Comparison of ENCODE assay signal across 11 mouse cellular contexts in the genomic region with DNA sequence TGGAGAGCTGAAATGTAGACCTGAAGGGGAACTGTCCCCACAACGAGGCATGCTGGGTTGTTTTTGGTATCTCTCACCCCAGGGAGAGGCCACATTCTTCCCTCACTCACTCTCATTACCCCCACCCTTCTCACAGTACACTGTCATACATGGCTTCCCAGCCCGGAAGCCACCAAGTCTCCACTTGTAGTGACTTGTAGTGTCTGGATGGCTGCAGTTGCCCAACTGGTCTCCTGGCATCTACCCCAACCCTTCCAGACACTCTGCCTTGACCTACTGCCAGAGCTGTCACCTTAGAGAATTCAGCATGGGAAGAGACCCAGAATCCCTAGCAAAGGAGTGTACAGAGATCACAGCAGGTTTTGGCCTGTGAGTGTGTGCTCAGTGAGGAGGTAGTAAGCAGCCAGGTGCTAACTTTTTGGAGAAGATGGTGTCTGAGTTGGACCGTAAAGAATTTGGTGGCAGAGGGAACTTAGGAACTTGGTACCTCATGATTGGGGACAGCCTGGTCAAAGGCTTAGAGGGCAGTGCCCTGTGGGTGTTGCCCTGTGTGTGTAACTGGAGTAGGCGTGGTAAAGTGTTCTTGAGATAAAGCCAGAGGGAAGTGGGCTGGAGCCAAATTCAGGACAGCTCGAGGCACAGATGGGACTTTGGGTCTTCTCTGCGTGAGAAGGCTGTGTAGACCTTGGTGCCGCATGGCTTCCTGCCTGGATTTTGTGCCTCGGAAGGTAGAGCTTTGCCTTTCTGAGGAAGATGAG. TPM values are rescaled to one million over a fixed set of nuclear protein-coding genes. Genes with fewer than 3 reads are reported as not detected.
DNase-seq lines count a peak whose midpoint lies in the region; ATAC-seq and TF ChIP-seq lines count a peak whose summit lies in the region.
"Had no signal": no experiment of that assay in that cellular context is flagged by ENCODE, and none has a peak within 500 bp of the region (broad histone marks: within the 10 kb centered on the region; RNA-seq: fewer than 3 reads in every experiment).

No protein-coding gene starts in this region.

- H3K79me2 ChIP-seq in heart, adult 2 months (replicated peaks; ENCODE audit: control insufficient read depth, insufficient read depth, low read length) = no peaks in the 10 kb centered on the region

- no peak overlapping the region for H3K9ac ChIP-seq in heart, postnatal 0 days (replicated peaks; ENCODE audit: low read depth, low read length)
- H3K9ac ChIP-seq in forebrain, embryonic 13.5 days = no peak overlapping the region
- no peak overlapping the region for H3K9ac ChIP-seq in heart, adult 2 months (ENCODE audit: low read depth, low read length)
- H3K9ac ChIP-seq: neural tube, embryonic 13.5 days had no signal

- intact Hi-C loops in heart, adult 2 months (cut with DNase I) = no loop called here

- H3K27me3 ChIP-seq in heart, postnatal 0 days (ENCODE audit: control insufficient read depth, insufficient read depth, low read length) = no peaks in the 10 kb centered on the region
- no peaks in the 10 kb centered on the region for H3K27me3 ChIP-seq in forebrain, embryonic 10.5 days (ENCODE audit: poor library complexity, severe bottlenecking)
- no peaks in the 10 kb centered on the region for H3K27me3 ChIP-seq in forebrain, embryonic 13.5 days
- no peaks in the 10 kb centered on the region for H3K27me3 ChIP-seq in heart, adult 2 months (ENCODE audit: control insufficient read depth, insufficient read depth, low read length)
- H3K27me3 ChIP-seq: neural tube, embryonic 13.5 days had no signal

- no peak for DNase-seq in heart, postnatal 0 days (ENCODE audit: low spot score)
- DNase-seq in heart, adult 8-10 months (ENCODE audit: low spot score) = no peak
- peak; percentile 37 for DNase-seq in urinary bladder, adult 2 months (ENCODE audit: low spot score)
- no peak for DNase-seq in urinary bladder, postnatal 10 days (ENCODE audit: low spot score)
- peak; percentile 97 for DNase-seq in gonadal fat pad, adult 2 months (ENCODE audit: low read depth)
- DNase-seq in forebrain, embryonic 10.5 days (ENCODE audit: extremely low spot score, low spot score) = no peak
- no peak for DNase-seq in heart, adult 2 months
- DNase-seq: embryo, embryonic 11 days; thymus, postnatal 14 days had no signal

- peaks cover 6% of the 10 kb centered on the region; the same call in 1 of the 2 replicates for H3K4me1 ChIP-seq in heart, postnatal 0 days (ENCODE audit: control insufficient read depth, insufficient read depth)
- H3K4me1 ChIP-seq in forebrain, embryonic 10.5 days = no peaks in the 10 kb centered on the region
- no peaks in the 10 kb centered on the region for H3K4me1 ChIP-seq in forebrain, embryonic 13.5 days
- H3K4me1 ChIP-seq in heart, adult 2 months (ENCODE audit: control insufficient read depth, insufficient read depth, low read length) = no peaks in the 10 kb centered on the region
- H3K4me1 ChIP-seq: neural tube, embryonic 13.5 days had no signal

- no peak overlapping the region for H3K27ac ChIP-seq in heart, postnatal 0 days (ENCODE audit: low read depth)
- H3K27ac ChIP-seq in forebrain, embryonic 10.5 days = no peak overlapping the region
- no peak overlapping the region for H3K27ac ChIP-seq in forebrain, embryonic 13.5 days
- no peak overlapping the region for H3K27ac ChIP-seq in heart, adult 2 months
- H3K27ac ChIP-seq: neural tube, embryonic 13.5 days had no signal

- TF ChIP-seq CTCF in heart, postnatal 0 days (IDR thresholded peaks at IDR 0.05; ENCODE audit: low read depth) = no peak
- TF ChIP-seq CTCF in heart, adult 2 months (IDR thresholded peaks at IDR 0.05) = no peak

- H3K4me3 ChIP-seq in heart, postnatal 0 days (ENCODE audit: low read depth, low read length) = no peak overlapping the region
- no peak overlapping the region for H3K4me3 ChIP-seq in forebrain, embryonic 10.5 days
- no peak overlapping the region for H3K4me3 ChIP-seq in forebrain, embryonic 13.5 days
- H3K4me3 ChIP-seq in heart, adult 2 months = no peak overlapping the region
- H3K4me3 ChIP-seq: neural tube, embryonic 13.5 days had no signal

- TF ChIP-seq POLR2A in heart, adult 2 months (IDR thresholded peaks at IDR 0.05; ENCODE audit: insufficient read depth, low read depth, low read length) = no peak

- TF ChIP-seq EP300 in heart, postnatal 0 days (IDR thresholded peaks at IDR 0.05; ENCODE audit: low read depth) = no peak
- TF ChIP-seq EP300 in heart, adult 2 months (IDR thresholded peaks at IDR 0.05; ENCODE audit: insufficient read depth, low read depth, low read length) = no peak

- 65% methylated on average over 8 of the region's 8 CpGs for WGBS in heart, postnatal 0 days
- 87% methylated on average over 8 of the region's 8 CpGs for WGBS in forebrain, embryonic 10.5 days
- 92% methylated on average over 8 of the region's 8 CpGs for WGBS in forebrain, embryonic 13.5 days
- WGBS in heart, adult 2 months = 58% methylated on average over 8 of the region's 8 CpGs

- ATAC-seq in heart, postnatal 0 days (ENCODE audit: insufficient read depth, low read depth) = peak; percentile 34; the same call in 1 of the 2 replicates
- no peak for ATAC-seq in forebrain, embryonic 13.5 days

- H3K4me2 ChIP-seq in heart, postnatal 0 days (ENCODE audit: low read depth, low read length) = no peak overlapping the region
- no peak overlapping the region for H3K4me2 ChIP-seq in forebrain, embryonic 13.5 days
- H3K4me2 ChIP-seq: neural tube, embryonic 13.5 days had no signal

- no peaks in the 10 kb centered on the region for H3K9me3 ChIP-seq in heart, postnatal 0 days (replicated peaks; ENCODE audit: control insufficient read depth, low read length)
- no peaks in the 10 kb centered on the region for H3K9me3 ChIP-seq in forebrain, embryonic 10.5 days
- no peaks in the 10 kb centered on the region for H3K9me3 ChIP-seq in forebrain, embryonic 13.5 days (replicated peaks)
- H3K9me3 ChIP-seq: neural tube, embryonic 13.5 days had no signal

- 0 out of 2 replicates have a peak, but pooled peaks cover 5% of the 10 kb centered on the region for H3K36me3 ChIP-seq in heart, postnatal 0 days (replicated peaks; ENCODE audit: control insufficient read depth, insufficient read depth, low read length)
- peaks cover 9% of the 10 kb centered on the region for H3K36me3 ChIP-seq in forebrain, embryonic 10.5 days (replicated peaks)
- H3K36me3 ChIP-seq in forebrain, embryonic 13.5 days (ENCODE audit: poor library complexity, severe bottlenecking) = no peaks in the 10 kb centered on the region
- H3K36me3 ChIP-seq in heart, adult 2 months (ENCODE audit: control insufficient read depth, insufficient read depth, low read length) = no peaks in the 10 kb centered on the region
- H3K36me3 ChIP-seq: neural tube, embryonic 13.5 days had no signal

RNA-seq across cellular contexts. Expression of a gene that starts 18.9 kb away (rescaled TPM):
- 24.3 and 35.0 TPM in 2 replicates for total RNA-seq in heart, postnatal 0 days (2014; rRNA removed; ENCODE audit: low replicate concordance)
- 16.0 and 18.4 TPM in 2 replicates for polyA plus RNA-seq in heart, postnatal 0 days (2015; fragmentation: Nextera tagmentation; extraction: Ambion mirVana)
- 1 to 10 TPM; 5.1 to 6.7 (median 5.8) TPM for total RNA-seq in heart, adult 8-10 months (2022)
- polyA plus RNA-seq in urinary bladder, adult 2 months (2012; rRNA removed) = 15.0 and 18.7 TPM in 2 replicates
- polyA plus RNA-seq in gonadal fat pad, adult 2 months (2012; rRNA removed) = 18.6 and 26.0 TPM in 2 replicates
- 20.8 and 23.2 TPM in 2 replicates for polyA plus RNA-seq in forebrain, embryonic 10.5 days (2016; fragmentation: Nextera tagmentation; extraction: Ambion mirVana)
- polyA plus RNA-seq in forebrain, embryonic 13.5 days (2015; fragmentation: Nextera tagmentation; extraction: Ambion mirVana) = 5.5 and 6.6 TPM in 2 replicates
- total RNA-seq in heart, adult 2 months (2021) = 1 to 10 TPM; 5.3 to 5.5 TPM
- 8.5 and 9.2 TPM in 2 replicates for polyA plus RNA-seq in heart, adult 2 months (2012; rRNA removed)

RNA-seq across cellular contexts. Expression of a gene that starts 22.2 kb away (rescaled TPM):
- 55.0 and 65.3 TPM in 2 replicates for total RNA-seq in heart, postnatal 0 days (2014; rRNA removed; ENCODE audit: low replicate concordance)
- polyA plus RNA-seq in heart, postnatal 0 days (2015; fragmentation: Nextera tagmentation; extraction: Ambion mirVana) = 15.4 and 15.7 TPM in 2 replicates
- 10 to 100 TPM; 36.9 to 47.7 (median 38.9) TPM for total RNA-seq in heart, adult 8-10 months (2022)
- 63.5 and 67.8 TPM in 2 replicates for polyA plus RNA-seq in urinary bladder, adult 2 months (2012; rRNA removed)
- polyA plus RNA-seq in gonadal fat pad, adult 2 months (2012; rRNA removed) = 119 and 122 TPM in 2 replicates
- polyA plus RNA-seq in forebrain, embryonic 10.5 days (2016; fragmentation: Nextera tagmentation; extraction: Ambion mirVana) = 55.2 and 57.2 TPM in 2 replicates
- polyA plus RNA-seq in forebrain, embryonic 13.5 days (2015; fragmentation: Nextera tagmentation; extraction: Ambion mirVana) = 38.8 and 43.9 TPM in 2 replicates
- 10 to 100 TPM; 36.4 to 38.6 TPM for total RNA-seq in heart, adult 2 months (2021)
- 49.7 and 82.9 TPM in 2 replicates for polyA plus RNA-seq in heart, adult 2 months (2012; rRNA removed)

RNA-seq across cellular contexts. Expression of a gene that starts 56.9 kb away (rescaled TPM):
- 2.8 TPM in 2 replicates for total RNA-seq in heart, postnatal 0 days (2014; rRNA removed; ENCODE audit: low replicate concordance)
- polyA plus RNA-seq in heart, postnatal 0 days (2015; fragmentation: Nextera tagmentation; extraction: Ambion mirVana) = 0.26 and 0.46 TPM in 2 replicates
- 10 to 100 TPM in 1 of 4 experiments, 1 to 10 TPM in 3; 4.2 to 13.5 (median 6.1) TPM for total RNA-seq in heart, adult 8-10 months (2022)
- 0.27 and 0.70 TPM in 2 replicates for polyA plus RNA-seq in urinary bladder, adult 2 months (2012; rRNA removed)
- polyA plus RNA-seq in gonadal fat pad, adult 2 months (2012; rRNA removed) = 73.8 and 88.6 TPM in 2 replicates
- polyA plus RNA-seq in forebrain, embryonic 10.5 days (2016; fragmentation: Nextera tagmentation; extraction: Ambion mirVana) = 2.5 and 3.0 TPM in 2 replicates
- 1.0 and 1.3 TPM in 2 replicates for polyA plus RNA-seq in forebrain, embryonic 13.5 days (2015; fragmentation: Nextera tagmentation; extraction: Ambion mirVana)
- total RNA-seq in heart, adult 2 months (2021) = 10 to 100 TPM in 1 of 2 experiments, 1 to 10 TPM in 1; 6.9 to 13.2 TPM
- 1.8 and 3.2 TPM in 2 replicates for polyA plus RNA-seq in heart, adult 2 months (2012; rRNA removed)

Comparison
In these comparisons a context has a peak if more than half of its experiments do, and no peak if none do; other contexts are left out.
1. DNase-seq: peak in urinary bladder, adult 2 months (single experiment) and gonadal fat pad, adult 2 months (single experiment); none in heart, postnatal 0 days (single experiment), heart, adult 8-10 months (single experiment), urinary bladder, postnatal 10 days (single experiment), forebrain, embryonic 10.5 days (single experiment) and heart, adult 2 months (0 of 2).
2. RNA of a gene that starts 56.9 kb away (polyA plus RNA-seq): 73.8 to 88.6 TPM in gonadal fat pad, adult 2 months; 1.8 to 3.2 TPM in heart, adult 2 months, 2.5 to 3.0 TPM in forebrain, embryonic 10.5 days, 1.0 to 1.3 TPM in forebrain, embryonic 13.5 days, 0.27 to 0.70 TPM in urinary bladder, adult 2 months and 0.26 to 0.46 TPM in heart, postnatal 0 days; every median in the first group is over 10 times any median in the second.